Mouse (Mus musculus) midbrain, embryonic 11.5 days (tissue): ENCODE measurements around the gene Gm9780. TPM values are rescaled to one million over a fixed set of nuclear protein-coding genes. Genes with fewer than 3 reads are reported as not detected.
"Not testable (repeated sequence)": the region's sequence is repeated elsewhere in the genome, so short reads cannot be mapped to it uniquely, and the experiment has no call there.

Experiments
- ATAC-seq: fragments of 200-750 bp; cut with Nextera tagmentation; 2 replicates; pipeline ENCODE4 v1.8.0; 2017; ENCODE audit warnings: moderate TSS enrichment, moderate library complexity; ENCODE audit not compliant: low FRiP score
- DNase-seq: peaks from one replicate; pipeline ENCODE4 v3.0.0; 2015; ENCODE audit warnings: low spot score; ENCODE audit errors: missing footprints
- H3K27ac ChIP-seq: fragments of 300-500 bp; sonication (generic); 2 replicates; pipeline ENCODE4 v1.5.1; 2014; ENCODE audit warnings: low read depth, low read length
- H3K27me3 ChIP-seq: fragments of 300-500 bp; sonication (generic); 2 replicates; pipeline ENCODE4 v1.6.1; 2014; ENCODE audit warnings: mild to moderate bottlenecking, low read length, moderate library complexity, mixed read lengths; ENCODE audit not compliant: control insufficient read depth, insufficient read depth
- H3K36me3 ChIP-seq: fragments of 300-500 bp; sonication (generic); 2 replicates; pipeline ENCODE4 v1.6.1; 2014; ENCODE audit warnings: mild to moderate bottlenecking, low read length, moderate library complexity, mixed read lengths; ENCODE audit not compliant: control insufficient read depth, insufficient read depth
- H3K4me1 ChIP-seq: fragments of 300-500 bp; sonication (generic); 2 replicates; pipeline ENCODE4 v1.6.1; 2014; ENCODE audit warnings: low read length; ENCODE audit not compliant: control insufficient read depth, insufficient read depth
- H3K4me2 ChIP-seq: fragments of 300-500 bp; sonication (generic); 2 replicates; pipeline ENCODE4 v1.6.1; 2014; ENCODE audit warnings: mild to moderate bottlenecking, moderate library complexity
- H3K4me3 ChIP-seq: fragments of 300-500 bp; sonication (generic); 2 replicates; pipeline ENCODE4 v1.5.1; 2014; ENCODE audit warnings: low read depth, low read length
- H3K9ac ChIP-seq: fragments of 300-500 bp; sonication (generic); 2 replicates; pipeline ENCODE4 v1.6.1; 2014; ENCODE audit warnings: low read length
- H3K9me3 ChIP-seq: fragments of 300-500 bp; sonication (generic); 2 replicates; pipeline ENCODE4 v1.6.1; 2016; ENCODE audit warnings: low read length; ENCODE audit not compliant: control insufficient read depth
- WGBS: fragments of 180-500 bp; shearing (Covaris S2); extraction: QIAGEN DNeasy Blood & Tissue Kit; methylation state at CpG from one replicate; pipeline ENCODE4 v1.1.7; 2014; 5-methylcytosine and 5-hydroxymethylcytosine counted together
- polyA plus RNA-seq: library from polyadenylated mRNA; unstranded; fragments of >200 nt; fragmentation: Nextera tagmentation; extraction: Ambion mirVana; gene quantifications from 2 replicates; pipeline ENCODE4 v1.2.1, GENCODE M21; 2014

Gm9780 gene
- polyA plus RNA-seq, 1 experiment from 2014 or later: 3.7 TPM

GRCm38 (mm10) chr14:26047026-26047425, 4.5 kb upstream of the Gm9780 start:
- WGBS: no CpG with 5 or more reads among the region's 8 CpGs
- H3K4me2 ChIP-seq: not testable (repeated sequence)

GRCm38 (mm10) chr14:26045007-26045406, 2.5 kb upstream of the Gm9780 start:
- ATAC-seq: not testable (repeated sequence)

More at GRCm38 (mm10) chr14:26047026-26047425, 4.5 kb upstream of the Gm9780 start:
- H3K9me3 ChIP-seq, ATAC-seq, H3K27me3 ChIP-seq, H3K9ac ChIP-seq, H3K36me3 ChIP-seq, H3K27ac ChIP-seq, H3K4me3 ChIP-seq, H3K4me1 ChIP-seq, DNase-seq: not testable (repeated sequence)

GRCm38 (mm10) chr14:26035439-26035838, 7.1 kb downstream of the Gm9780 start:
- ATAC-seq, H3K9me3 ChIP-seq, H3K4me2 ChIP-seq, H3K4me1 ChIP-seq, DNase-seq, H3K9ac ChIP-seq, H3K36me3 ChIP-seq, H3K27ac ChIP-seq, H3K27me3 ChIP-seq, H3K4me3 ChIP-seq: not testable (repeated sequence)
- no CpG with 5 or more reads among the region's 6 CpGs for WGBS

More at GRCm38 (mm10) chr14:26045007-26045406, 2.5 kb upstream of the Gm9780 start:
- H3K4me1 ChIP-seq, H3K4me3 ChIP-seq, H3K9ac ChIP-seq, H3K9me3 ChIP-seq, H3K27ac ChIP-seq, H3K27me3 ChIP-seq, H3K4me2 ChIP-seq, DNase-seq, H3K36me3 ChIP-seq: not testable (repeated sequence)
- no CpG with 5 or more reads among the region's 5 CpGs for whole genome bisulfite sequencing

- not testable (repeated sequence) for H3K4me2 ChIP-seq, ATAC-seq, H3K9me3 ChIP-seq, H3K27ac ChIP-seq, DNase-seq, H3K4me1 ChIP-seq, H3K36me3 ChIP-seq, H3K4me3 ChIP-seq, H3K9ac ChIP-seq, H3K27me3 ChIP-seq
- no CpG with 5 or more reads among the region's 3 CpGs for WGBS
Measured at GRCm38 (mm10) chr14:26034364-26034763, 8.1 kb downstream of the Gm9780 start.

- not testable (repeated sequence) for H3K36me3 ChIP-seq, H3K4me3 ChIP-seq, H3K9me3 ChIP-seq, DNase-seq, ATAC-seq, H3K4me1 ChIP-seq, H3K27ac ChIP-seq, H3K4me2 ChIP-seq, H3K27me3 ChIP-seq, H3K9ac ChIP-seq
- no CpG with 5 or more reads among the region's 12 CpGs for WGBS
Measured at GRCm38 (mm10) chr14:26025653-26026052, 16.9 kb downstream of the Gm9780 start.

GRCm38 (mm10) chr14:26022831-26023230, 19.7 kb downstream of the Gm9780 start:
- not testable (repeated sequence) for H3K36me3 ChIP-seq, H3K27me3 ChIP-seq, H3K9ac ChIP-seq, DNase-seq, H3K4me1 ChIP-seq, ATAC-seq, H3K4me3 ChIP-seq, H3K4me2 ChIP-seq, H3K9me3 ChIP-seq, H3K27ac ChIP-seq
- no CpG with 5 or more reads among the region's 6 CpGs for WGBS

GRCm38 (mm10) chr14:26021555-26021954, 21.0 kb downstream of the Gm9780 start:
- no CpG with 5 or more reads among the region's 9 CpGs for WGBS
- DNase-seq, H3K9me3 ChIP-seq, ATAC-seq, H3K9ac ChIP-seq, H3K4me1 ChIP-seq, H3K4me3 ChIP-seq, H3K4me2 ChIP-seq, H3K27me3 ChIP-seq, H3K27ac ChIP-seq, H3K36me3 ChIP-seq: not testable (repeated sequence)

GRCm38 (mm10) chr14:26016414-26016813, 26.1 kb downstream of the Gm9780 start:
- not testable (repeated sequence) for H3K9ac ChIP-seq, H3K4me2 ChIP-seq, DNase-seq, H3K9me3 ChIP-seq, H3K27me3 ChIP-seq, H3K4me3 ChIP-seq, H3K36me3 ChIP-seq, H3K4me1 ChIP-seq, ATAC-seq, H3K27ac ChIP-seq
- no CpG with 5 or more reads among the region's 7 CpGs for WGBS

GRCm38 (mm10) chr14:26007462-26007861, 35.0 kb downstream of the Gm9780 start:
- H3K36me3 ChIP-seq, ATAC-seq, H3K4me2 ChIP-seq, H3K4me3 ChIP-seq, DNase-seq, H3K4me1 ChIP-seq, H3K27ac ChIP-seq, H3K9ac ChIP-seq, H3K9me3 ChIP-seq, H3K27me3 ChIP-seq: not testable (repeated sequence)
- WGBS: no CpG with 5 or more reads among the region's 2 CpGs

- not testable (repeated sequence) for H3K36me3 ChIP-seq, H3K9ac ChIP-seq, H3K4me2 ChIP-seq, H3K4me1 ChIP-seq, H3K9me3 ChIP-seq, ATAC-seq, H3K4me3 ChIP-seq, H3K27me3 ChIP-seq, H3K27ac ChIP-seq, DNase-seq
- WGBS: 84% methylated on average over 5 of the region's 9 CpGs
Measured at GRCm38 (mm10) chr14:25981880-25982279, 60.6 kb downstream of the Gm9780 start.
